Mouse (Mus musculus) embryonic fibroblast, embryonic 13.5 days (primary cell): Measurements from ENCODE around the gene Syngr3.

Source experiments
- CTCF ChIP-seq: IDR thresholded peaks from 2 replicates; pipeline ENCODE4 v1.5.1; 2011; ENCODE audit warnings: mild to moderate bottlenecking, control low read depth, low read length, moderate library complexity, borderline replicate concordance; ENCODE audit not compliant: insufficient read depth
- POLR2A ChIP-seq: IDR thresholded peaks from 2 replicates; pipeline ENCODE4 v1.6.1; 2011; ENCODE audit warnings: low read depth, mild to moderate bottlenecking, control low read depth, low read length, moderate library complexity

GRCm38 (mm10) chr17:24636781-24637481 is 52.8 kb downstream of the Syngr3 start:
- TF ChIP-seq POLR2A (no peak), CTCF (no peak)
